Mouse (Mus musculus) kidney, adult 2 months (tissue): ENCODE data around the gene Nudt13.

Source experiments
- CTCF ChIP-seq: fragments of 200-500 bp; conservative IDR thresholded peaks from 2 replicates; pipeline ENCODE4 v1.5.1; 2011; ENCODE audit warnings: low read depth, mild to moderate bottlenecking, control low read depth, low read length, moderate library complexity, mixed read lengths; ENCODE audit not compliant: insufficient read depth, insufficient read length
- POLR2A ChIP-seq: fragments of 200-500 bp; IDR thresholded peaks from one replicate; pipeline ENCODE4 v1.6.1; 2011; ENCODE audit warnings: low read depth, low read length, control low read depth

DNA sequence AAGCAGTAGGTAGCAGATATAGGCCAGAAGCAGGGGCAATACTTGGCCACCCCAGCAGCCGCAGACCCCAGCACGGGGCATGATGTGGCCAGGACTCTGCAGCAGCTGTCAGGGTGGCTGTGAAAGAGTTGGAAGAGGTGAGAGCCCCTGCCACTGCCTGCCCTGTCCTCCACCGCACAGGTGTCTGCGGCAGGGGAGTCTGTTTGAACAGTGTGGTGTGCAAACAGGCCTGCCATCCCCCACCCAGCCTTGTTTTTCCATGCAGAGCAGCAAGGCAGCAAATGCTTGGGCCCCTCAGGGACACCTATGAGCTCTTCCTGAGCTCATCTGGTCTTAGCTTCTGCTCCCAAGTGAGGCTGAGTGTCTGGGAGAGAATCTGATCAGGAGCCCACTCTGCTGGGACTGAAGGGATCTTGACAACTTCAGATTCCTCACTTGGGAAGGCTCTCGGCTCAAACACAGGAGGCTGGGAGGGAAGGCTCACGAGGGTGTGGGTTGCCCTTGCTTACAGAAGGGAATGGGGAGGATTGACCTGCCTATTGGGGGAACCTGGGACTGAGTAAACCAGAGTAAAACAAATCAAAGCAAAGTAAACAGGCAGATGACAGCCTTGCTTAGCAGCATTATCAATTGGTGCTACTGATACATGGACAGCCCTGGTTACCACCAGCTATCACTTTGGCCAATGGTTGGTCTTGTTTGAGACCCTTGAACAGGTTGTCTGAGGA lies 25.3 kb upstream of the Nudt13 start, which contains the start of gene Kcnk16:
- no peak for TF ChIP-seq POLR2A
- no peak for TF ChIP-seq CTCF
